Mouse (Mus musculus) olfactory bulb, adult 2 months (tissue): ENCODE results near the gene Itpr2.

Source experiments
- CTCF ChIP-seq: fragments of 200-500 bp; IDR thresholded peaks from 2 replicates; pipeline ENCODE4 v1.5.1; 2012; ENCODE audit warnings: low read depth, mild to moderate bottlenecking, low read length, moderate library complexity; ENCODE audit not compliant: insufficient read depth
- POLR2A ChIP-seq: fragments of 200-500 bp; IDR thresholded peaks from 2 replicates; pipeline ENCODE4 v1.6.1; 2012; ENCODE audit warnings: mild to moderate bottlenecking, low read depth, low read length, moderate library complexity; ENCODE audit not compliant: insufficient read depth

- TF ChIP-seq CTCF, result no peak
- no peak for TF ChIP-seq POLR2A
Observed at GRCm38 (mm10) chr6:146470378-146470777, 31.6 kb downstream of the Itpr2 start.
